Mouse (Mus musculus): Measurements from ENCODE around the gene Rhobtb3. TPM values are rescaled to one million over a fixed set of nuclear protein-coding genes. Genes with fewer than 3 reads are reported as not detected.
"Not testable (repeated sequence)": the region's sequence is repeated elsewhere in the genome, so short reads cannot be mapped to it uniquely, and the experiment has no call there.

The Rhobtb3 gene
- polyA plus RNA-seq, 1 experiment from 2014 or later: 9.8 TPM

- peak overlapping the region; percentile 90 for H3K4me2 ChIP-seq
- no peaks in the 10 kb centered on the region for H3K9me3 ChIP-seq (replicated peaks)
- peaks cover 14% of the 10 kb centered on the region for H3K27me3 ChIP-seq (replicated peaks)
- H3K27ac ChIP-seq: peak overlapping the region; percentile 71
- peaks cover 6% of the 10 kb centered on the region for H3K4me1 ChIP-seq
- H3K36me3 ChIP-seq: no peaks in the 10 kb centered on the region
- H3K4me3 ChIP-seq: peak overlapping the region; percentile 69
- 9% methylated on average over 7 of the region's 7 CpGs for WGBS (ENCODE audit: insufficient replicate concordance)
- no peak for ATAC-seq
- peak overlapping the region; percentile 69 for H3K9ac ChIP-seq
Measured at GRCm38 (mm10) chr13:75944044-75944820, 507 bp upstream of the Rhobtb3 start.

DNA sequence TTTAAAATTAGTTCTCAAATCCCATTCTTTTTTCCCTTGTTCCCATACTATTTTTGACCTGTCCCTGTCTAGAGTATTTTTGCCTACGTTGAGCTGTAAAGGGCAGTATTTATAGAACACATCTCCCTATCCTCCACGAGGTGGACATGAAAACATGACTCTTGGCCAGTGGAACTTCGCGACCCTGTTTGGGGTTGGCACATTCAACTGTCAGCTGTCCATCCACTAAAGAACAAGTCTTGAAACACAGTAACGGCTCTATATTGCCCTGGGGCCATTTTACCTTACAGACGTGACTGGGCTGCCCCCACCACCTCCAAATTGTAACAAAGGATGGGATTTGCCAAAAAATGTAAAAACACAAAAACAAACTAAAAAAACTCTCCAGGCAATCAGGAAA is 994 bp downstream of the Rhobtb3 start:
- peak overlapping the region; percentile 69; the same call in 1 of the 2 replicates for H3K9ac ChIP-seq
- H3K9me3 ChIP-seq (replicated peaks): no peaks in the 10 kb centered on the region
- H3K27ac ChIP-seq: no peak overlapping the region
- no peaks in the 10 kb centered on the region; the same call in 1 of the 2 replicates for H3K36me3 ChIP-seq
- peak overlapping the region; percentile 90 for H3K4me2 ChIP-seq
- ATAC-seq: no peak
- peak overlapping the region; percentile 69 for H3K4me3 ChIP-seq
- peaks cover 6% of the 10 kb centered on the region for H3K4me1 ChIP-seq
- 2% methylated on average over 6 of the region's 6 CpGs for WGBS (ENCODE audit: insufficient replicate concordance)
- H3K27me3 ChIP-seq (replicated peaks): peaks cover 14% of the 10 kb centered on the region

DNA sequence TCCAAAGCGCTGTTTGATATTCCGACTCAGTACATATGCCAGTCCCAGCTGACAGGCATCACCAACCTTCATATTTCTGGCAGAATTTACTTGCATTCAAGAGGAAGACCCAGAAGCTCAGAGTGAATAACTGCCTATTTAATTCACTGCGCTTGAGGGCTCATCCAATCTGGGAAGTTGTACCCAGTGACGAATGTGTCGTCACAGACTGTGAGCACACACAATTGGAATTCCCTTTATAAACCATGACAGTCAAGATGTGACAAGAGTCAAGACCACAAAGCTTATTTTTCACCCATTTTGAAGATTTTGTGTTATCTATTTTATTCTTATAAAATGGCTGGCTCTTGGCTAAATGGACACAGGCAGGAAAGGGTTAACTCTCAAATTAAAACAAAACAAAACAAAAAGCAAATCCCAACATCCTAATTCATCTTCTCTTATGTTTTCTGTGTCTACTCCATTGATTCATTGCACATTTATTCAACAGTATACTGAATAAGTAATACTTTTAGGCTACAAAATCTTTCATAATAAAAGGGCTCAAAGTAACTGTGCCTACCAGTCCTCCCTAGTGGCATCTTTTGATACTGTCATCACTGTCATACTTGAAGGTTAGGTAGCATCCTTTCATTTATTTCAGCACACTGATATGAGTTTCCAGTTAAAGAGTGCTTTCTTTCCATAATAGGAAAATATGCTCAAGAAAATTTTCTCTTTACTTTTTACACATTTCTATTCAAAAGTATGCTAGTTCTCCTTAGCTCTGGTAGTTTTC is 2.0 kb downstream of the Rhobtb3 start:
- WGBS (ENCODE audit: insufficient replicate concordance): 86% methylated on average over 5 of the region's 5 CpGs
- H3K4me3 ChIP-seq: no peak overlapping the region
- H3K4me2 ChIP-seq: no peak overlapping the region

GRCm38 (mm10) chr13:75940791-75941517 is 2.8 kb downstream of the Rhobtb3 start:
- H3K27ac ChIP-seq: no peak overlapping the region
- peaks cover 14% of the 10 kb centered on the region for H3K27me3 ChIP-seq (replicated peaks)
- H3K4me1 ChIP-seq: peaks cover 6% of the 10 kb centered on the region
- H3K4me2 ChIP-seq: no peak overlapping the region
- 63% methylated on average over 2 of the region's 2 CpGs for WGBS (ENCODE audit: insufficient replicate concordance)
- no peak for ATAC-seq
- H3K9me3 ChIP-seq (replicated peaks): no peaks in the 10 kb centered on the region
- no peaks in the 10 kb centered on the region; the same call in 1 of the 2 replicates for H3K36me3 ChIP-seq
- no peak overlapping the region for H3K9ac ChIP-seq
- H3K4me3 ChIP-seq: no peak overlapping the region

More for the DNA sequence above, 2.0 kb downstream of the Rhobtb3 start:
- H3K27me3 ChIP-seq (replicated peaks): peaks cover 14% of the 10 kb centered on the region
- no peak overlapping the region for H3K27ac ChIP-seq
- no peaks in the 10 kb centered on the region for H3K9me3 ChIP-seq (replicated peaks)
- H3K4me1 ChIP-seq: peaks cover 6% of the 10 kb centered on the region
- no peaks in the 10 kb centered on the region; the same call in 1 of the 2 replicates for H3K36me3 ChIP-seq
- no peak overlapping the region for H3K9ac ChIP-seq
- ATAC-seq: no peak

DNA sequence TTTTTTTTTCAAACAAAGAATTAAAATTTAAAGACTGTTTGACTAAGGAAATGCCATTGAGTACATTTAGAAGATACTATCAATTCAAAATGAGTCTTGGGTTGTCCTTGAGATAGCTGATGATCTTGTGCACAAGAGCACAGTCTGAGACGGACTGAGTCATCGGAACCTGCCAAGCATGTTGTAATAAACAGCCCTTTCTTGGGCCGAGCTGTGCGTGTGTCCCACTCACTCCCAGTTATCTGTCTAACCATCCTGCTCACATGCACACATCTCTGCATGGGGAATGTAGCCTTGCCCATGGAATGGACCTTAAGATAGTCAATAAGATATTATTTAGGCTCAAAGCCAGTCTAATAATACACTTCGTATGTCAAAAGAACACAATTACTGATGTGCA is 4.9 kb downstream of the Rhobtb3 start:
- no peaks in the 10 kb centered on the region; the same call in 1 of the 2 replicates for H3K36me3 ChIP-seq
- H3K4me1 ChIP-seq: peaks cover 6% of the 10 kb centered on the region
- 63% methylated on average over 5 of the region's 5 CpGs for WGBS (ENCODE audit: insufficient replicate concordance)

GRCm38 (mm10) chr13:75933287-75933686 is 10.4 kb downstream of the Rhobtb3 start:
- Histone ChIP-seq H3K9ac (no peak overlapping the region), H3K4me1 (peaks cover 6% of the 10 kb centered on the region), H3K27me3 (replicated peaks) (no peaks in the 10 kb centered on the region), H3K36me3 (peaks cover 5% of the 10 kb centered on the region), H3K9me3 (replicated peaks) (no peaks in the 10 kb centered on the region), H3K4me3 (no peak overlapping the region), H3K27ac (no peak overlapping the region), H3K4me2 (no peak overlapping the region)
- 84% methylated on average over 1 of the region's 1 CpGs for WGBS (ENCODE audit: insufficient replicate concordance)
- ATAC-seq: no peak

More for the DNA sequence above, 4.9 kb downstream of the Rhobtb3 start:
- no peak overlapping the region for H3K9ac ChIP-seq
- no peak overlapping the region for H3K27ac ChIP-seq
- no peak overlapping the region for H3K4me3 ChIP-seq
- no peaks in the 10 kb centered on the region for H3K9me3 ChIP-seq (replicated peaks)
- H3K4me2 ChIP-seq: no peak overlapping the region
- no peak for ATAC-seq
- peaks cover 13% of the 10 kb centered on the region for H3K27me3 ChIP-seq (replicated peaks)

- peaks cover 5% of the 10 kb centered on the region; the same call in 1 of the 2 replicates for H3K36me3 ChIP-seq
- no peak overlapping the region for H3K9ac ChIP-seq
- peak; percentile 46 for ATAC-seq
- 24% methylated on average over 5 of the region's 5 CpGs for WGBS (ENCODE audit: insufficient replicate concordance)
- peaks cover 6% of the 10 kb centered on the region for H3K4me1 ChIP-seq
- no peaks in the 10 kb centered on the region for H3K27me3 ChIP-seq (replicated peaks)
- no peak overlapping the region for H3K4me2 ChIP-seq
- H3K27ac ChIP-seq: no peak overlapping the region
- no peaks in the 10 kb centered on the region for H3K9me3 ChIP-seq (replicated peaks)
- H3K4me3 ChIP-seq: no peak overlapping the region
Measured at GRCm38 (mm10) chr13:75931073-75931472, 12.7 kb downstream of the Rhobtb3 start.

- H3K4me1 ChIP-seq: peaks cover 6% of the 10 kb centered on the region
- H3K4me2 ChIP-seq: no peak overlapping the region
- no peaks in the 10 kb centered on the region for H3K9me3 ChIP-seq (replicated peaks)
- H3K9ac ChIP-seq: no peak overlapping the region
- no peak overlapping the region for H3K4me3 ChIP-seq
- peaks cover 5% of the 10 kb centered on the region; the same call in 1 of the 2 replicates for H3K36me3 ChIP-seq
- 53% methylated on average over 2 of the region's 2 CpGs for WGBS (ENCODE audit: insufficient replicate concordance)
- H3K27me3 ChIP-seq (replicated peaks): no peaks in the 10 kb centered on the region
- no peak for ATAC-seq
- H3K27ac ChIP-seq: no peak overlapping the region
Measured at GRCm38 (mm10) chr13:75930660-75931059, 13.1 kb downstream of the Rhobtb3 start.

DNA sequence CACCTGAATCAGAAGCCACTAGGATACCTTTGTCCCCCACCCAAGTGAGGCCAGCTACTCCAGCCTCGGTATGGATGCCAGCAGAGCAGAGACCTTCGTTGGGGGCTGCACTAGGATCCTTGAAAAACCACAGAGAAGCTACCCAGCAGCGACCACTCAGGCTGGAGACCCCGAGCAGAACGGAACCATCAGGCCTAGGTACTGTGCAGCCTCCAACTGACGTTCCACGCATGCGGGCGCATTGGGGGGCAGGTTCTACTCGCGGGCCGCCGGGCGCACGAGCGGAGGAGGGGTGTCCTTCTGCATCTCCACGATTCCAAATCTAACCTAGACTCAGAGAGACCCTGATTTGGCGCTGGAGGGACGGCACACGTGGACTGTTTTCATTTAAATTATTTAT is 13.7 kb downstream of the Rhobtb3 start:
- Histone ChIP-seq H3K4me1 (peaks cover 6% of the 10 kb centered on the region), H3K4me3 (no peak overlapping the region), H3K36me3 (peaks cover 5% of the 10 kb centered on the region; the same call in 1 of the 2 replicates), H3K27ac (no peak overlapping the region), H3K27me3 (replicated peaks) (no peaks in the 10 kb centered on the region), H3K4me2 (no peak overlapping the region), H3K9ac (no peak overlapping the region), H3K9me3 (replicated peaks) (no peaks in the 10 kb centered on the region)
- 79% methylated on average over 20 of the region's 20 CpGs for WGBS (ENCODE audit: insufficient replicate concordance)
- no peak for ATAC-seq

DNA sequence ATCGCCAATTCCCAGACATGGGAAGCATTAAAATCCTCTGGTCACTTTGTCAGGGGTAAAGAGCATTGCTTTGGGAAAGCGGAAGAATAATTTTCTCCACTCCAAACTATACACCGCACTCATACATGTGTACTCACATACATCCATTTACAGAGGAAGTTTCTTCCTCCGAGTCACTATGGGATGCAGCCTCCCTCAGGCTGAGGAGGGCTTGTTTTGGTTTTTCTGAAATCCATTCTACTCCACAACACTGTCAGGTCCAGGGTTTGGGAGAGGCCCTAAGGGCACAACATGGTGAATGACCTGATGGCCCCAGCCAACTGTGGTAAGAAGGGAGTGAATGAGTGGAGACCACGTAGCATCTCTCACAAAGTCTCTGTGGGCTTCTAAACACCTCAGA is 14.7 kb downstream of the Rhobtb3 start:
- H3K4me1 ChIP-seq; H3K27me3 ChIP-seq (replicated peaks); H3K27ac ChIP-seq; H3K9ac ChIP-seq; H3K9me3 ChIP-seq (replicated peaks); ATAC-seq; H3K4me2 ChIP-seq; H3K36me3 ChIP-seq; H3K4me3 ChIP-seq: not testable (repeated sequence)
- WGBS (ENCODE audit: insufficient replicate concordance): 77% methylated on average over 5 of the region's 5 CpGs

GRCm38 (mm10) chr13:75927951-75928350 is 15.8 kb downstream of the Rhobtb3 start:
- H3K36me3 ChIP-seq: peaks cover 5% of the 10 kb centered on the region; the same call in 1 of the 2 replicates
- no peak overlapping the region for H3K27ac ChIP-seq
- H3K4me1 ChIP-seq: peaks cover 6% of the 10 kb centered on the region
- no peak for ATAC-seq
- H3K9ac ChIP-seq: no peak overlapping the region
- H3K4me2 ChIP-seq: no peak overlapping the region
- H3K4me3 ChIP-seq: no peak overlapping the region
- no peaks in the 10 kb centered on the region for H3K27me3 ChIP-seq (replicated peaks)
- H3K9me3 ChIP-seq (replicated peaks): no peaks in the 10 kb centered on the region

Data from liver, embryonic 12.5 days (tissue).